Mouse (Mus musculus) frontal cortex, postnatal 14 days (tissue): Measurements from ENCODE around the gene Coq10a.
A peak's percentile ranks its signal among the peaks of the same experiment; 100 is the strongest.
"Not testable (repeated sequence)": the region's sequence is repeated elsewhere in the genome, so short reads cannot be mapped to it uniquely, and the experiment has no call there.

Experiments
- DNase-seq, 2 experiments: peaks; one replicate each; pipeline ENCODE4 v3.0.0; 2022; ENCODE audit warnings: low spot score in 2 of 2

The Coq10a gene

DNA sequence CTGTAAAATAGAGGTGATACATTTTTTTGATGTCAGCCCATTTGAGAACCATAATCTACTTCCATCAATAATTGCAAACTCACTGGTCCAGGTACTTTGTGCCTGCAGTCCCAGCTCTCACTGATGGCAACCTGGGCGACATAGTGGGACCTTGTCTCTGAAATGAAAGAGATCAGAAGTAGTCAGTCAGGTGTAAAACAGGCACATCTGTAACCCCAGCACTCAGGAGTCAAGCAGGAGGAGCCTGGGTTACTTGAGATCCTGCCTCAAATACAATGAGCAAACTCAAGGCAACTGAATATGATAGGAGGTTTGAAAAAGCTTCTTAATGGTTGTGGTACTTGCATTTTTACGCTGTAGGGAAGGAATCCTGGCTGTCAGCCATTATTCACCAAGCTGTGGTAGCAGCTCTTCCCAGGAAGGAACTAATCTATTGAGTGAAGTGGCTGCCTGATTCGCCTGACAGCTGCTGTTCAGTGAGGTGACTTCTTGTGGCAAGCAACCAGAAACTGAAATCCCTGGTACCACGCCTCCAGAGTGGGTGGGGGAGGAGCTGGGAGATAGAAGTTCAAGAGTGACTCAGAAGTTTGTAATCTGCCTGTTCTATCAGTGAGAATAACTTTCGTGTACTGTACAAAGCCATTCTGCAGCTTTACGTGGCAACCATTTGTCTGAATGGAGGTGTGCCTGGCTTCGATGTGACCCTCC, 24.1 kb downstream of the Coq10a start:
- peak; percentile 46 to 55 for DNase-seq

DNA sequence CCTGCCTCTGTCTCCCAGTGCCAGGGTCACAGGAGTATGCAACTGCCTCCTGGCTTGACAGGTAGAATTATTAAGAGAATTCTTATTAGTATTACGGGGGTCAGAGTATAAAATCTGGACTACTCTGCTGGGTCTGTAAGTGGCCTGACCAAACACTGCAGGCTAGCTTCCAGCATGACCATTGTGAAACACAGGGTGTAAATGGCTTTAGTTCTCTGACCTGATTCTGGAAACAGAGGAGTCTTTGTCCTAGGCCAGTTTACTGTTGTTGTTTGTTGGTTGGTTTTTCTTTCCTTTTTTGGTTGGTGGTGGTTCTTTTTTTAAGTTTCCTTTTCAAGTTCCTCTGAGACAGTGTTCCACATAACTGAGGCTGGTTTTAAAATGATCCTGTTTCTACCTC, 25.4 kb downstream of the Coq10a start:
- no peak for DNase-seq

DNA sequence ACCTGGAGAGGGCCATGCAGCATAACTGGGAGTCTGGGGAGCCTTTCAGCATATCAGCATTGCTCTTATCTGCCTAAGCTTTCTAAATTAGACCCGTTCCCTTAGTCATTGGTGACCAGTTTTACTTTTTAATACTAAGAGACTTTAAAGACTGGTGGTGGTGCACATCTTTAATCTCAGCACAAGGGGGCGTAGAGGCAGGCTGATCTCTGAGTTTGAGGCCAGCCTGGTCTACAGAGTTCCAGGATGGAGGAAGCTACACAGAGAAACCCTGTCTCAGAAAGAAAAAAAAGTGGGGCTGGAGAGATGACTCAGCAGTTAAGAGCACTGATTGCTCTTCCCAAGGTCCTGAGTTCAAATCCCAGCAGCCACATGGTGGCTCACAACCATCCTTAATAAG, 28.5 kb downstream of the Coq10a start:
- no peak for DNase-seq

DNA sequence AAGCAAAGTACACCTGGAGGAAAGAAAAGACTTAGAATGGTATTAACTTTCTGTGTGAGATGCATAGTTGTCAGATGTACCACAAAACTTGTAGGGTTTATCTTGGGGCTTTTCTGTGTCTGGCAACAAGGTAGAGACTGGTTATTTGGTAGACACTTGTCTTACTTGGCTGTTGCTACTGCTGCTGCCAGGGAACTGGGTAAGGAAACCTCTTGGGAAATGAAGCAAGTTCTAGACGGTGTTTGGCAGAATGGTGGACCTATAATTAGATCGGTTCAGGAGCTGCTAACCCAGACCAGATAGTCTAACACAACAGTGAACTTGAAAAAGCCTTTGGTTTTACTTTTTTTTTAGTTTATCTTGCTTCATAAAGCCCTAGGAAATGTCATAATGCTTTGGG, 29.8 kb downstream of the Coq10a start:
- no peak for DNase-seq

DNA sequence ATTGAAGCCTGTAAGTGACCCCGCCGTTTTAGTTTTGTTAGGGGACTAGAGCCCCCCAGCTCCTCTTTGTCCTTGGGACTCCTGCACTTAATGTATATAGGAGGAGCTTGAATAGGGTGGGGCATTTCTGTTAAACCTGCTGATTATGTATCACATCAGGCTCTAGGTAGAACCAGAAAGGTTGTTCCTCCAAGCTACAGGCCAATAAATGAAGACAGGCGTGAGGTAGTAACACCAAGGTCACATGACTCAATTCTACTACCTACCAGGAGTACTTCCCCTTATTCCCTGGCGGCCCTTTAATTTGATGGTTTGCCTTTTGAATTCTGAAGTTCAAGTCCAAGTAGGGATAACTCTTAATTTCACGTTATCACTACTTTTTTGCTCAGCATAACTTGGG, 30.4 kb downstream of the Coq10a start:
- no peak for DNase-seq

DNA sequence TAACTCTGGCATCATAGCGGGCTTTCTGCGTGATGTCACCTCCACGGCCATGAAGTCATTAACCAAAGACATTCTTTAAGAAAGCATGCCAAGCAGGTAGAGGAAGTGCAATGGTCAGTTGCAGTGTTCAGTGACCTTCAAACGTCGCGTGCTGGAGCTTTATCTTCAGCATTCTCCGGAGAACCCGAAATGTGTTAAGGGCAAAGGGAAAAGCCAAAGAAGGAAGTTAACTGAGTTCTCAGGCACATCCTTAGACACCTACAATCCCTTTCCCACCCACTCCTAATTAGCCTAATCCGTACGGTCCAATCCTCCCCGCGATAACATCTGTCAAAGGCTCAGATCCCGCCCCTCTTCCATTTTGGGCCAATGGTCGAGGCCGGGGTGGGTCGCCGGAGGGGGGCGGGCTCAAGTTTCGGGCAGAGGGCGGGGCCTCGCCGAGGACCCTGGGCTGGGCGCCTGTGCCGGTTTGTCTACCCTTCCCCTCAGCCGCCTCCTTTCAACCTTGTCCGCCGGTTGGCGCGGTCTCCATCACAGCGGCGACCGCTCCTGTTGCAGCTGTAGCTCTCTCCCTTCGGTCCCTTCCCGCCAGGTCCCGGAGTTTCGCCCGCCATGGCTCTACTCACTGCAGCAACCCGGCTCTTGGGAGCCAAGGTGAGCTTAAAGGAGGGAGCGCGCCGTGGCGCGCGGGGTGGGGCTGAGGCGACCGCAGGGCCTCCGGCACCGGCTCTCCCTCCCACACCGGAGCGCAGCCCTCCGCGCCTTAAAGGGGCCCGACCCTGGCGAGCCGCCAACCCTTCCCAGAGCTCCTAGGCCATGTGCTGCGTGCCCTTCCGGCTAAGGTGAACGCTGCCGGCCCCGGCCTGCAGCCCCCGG, 31.3 kb downstream of the Coq10a start, which contains the start of gene Cs:
Cs (plus strand) TSS at position 429 of the 876 bp plus-strand sequence.
- peak; percentile 91 for DNase-seq

DNA sequence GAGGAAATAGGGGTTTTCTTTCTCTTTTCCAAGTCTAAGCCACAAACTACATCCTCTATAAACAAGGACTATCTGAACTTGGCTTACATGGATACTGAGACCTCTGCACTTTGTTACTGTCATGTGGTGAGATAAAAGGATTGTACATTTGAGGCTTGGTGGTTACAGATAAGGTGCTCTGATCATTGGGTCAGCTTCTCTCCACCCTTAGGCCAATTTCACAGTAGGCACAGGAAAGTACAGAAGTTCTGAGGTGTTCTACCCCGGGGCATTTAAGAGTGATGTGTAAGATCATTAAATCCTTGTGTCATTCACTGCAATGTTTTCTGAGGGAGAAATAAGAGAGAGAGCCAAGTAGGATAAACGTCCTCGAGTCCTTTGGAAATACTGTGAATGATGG, 32.2 kb downstream of the Coq10a start:
- no peak for DNase-seq

DNA sequence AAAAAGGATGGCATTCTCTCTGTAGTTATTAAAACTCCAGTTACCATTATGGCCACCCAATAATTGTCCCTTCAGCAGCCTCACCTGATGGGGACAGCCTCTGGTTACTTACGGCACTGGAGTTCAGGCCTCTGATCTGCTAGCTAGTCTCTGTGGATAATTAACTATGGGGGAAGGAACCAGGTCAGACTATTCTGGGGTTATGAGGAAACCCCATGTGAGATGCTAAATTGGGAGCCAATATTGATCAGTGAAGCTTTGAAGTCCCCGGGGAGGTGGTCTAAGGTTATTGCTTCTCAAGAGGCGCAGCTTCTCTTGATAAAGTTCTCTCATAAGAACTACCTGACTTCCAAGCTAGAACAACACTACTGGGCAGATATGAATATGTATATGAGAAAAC, 32.6 kb downstream of the Coq10a start:
- DNase-seq, result no peak

DNA sequence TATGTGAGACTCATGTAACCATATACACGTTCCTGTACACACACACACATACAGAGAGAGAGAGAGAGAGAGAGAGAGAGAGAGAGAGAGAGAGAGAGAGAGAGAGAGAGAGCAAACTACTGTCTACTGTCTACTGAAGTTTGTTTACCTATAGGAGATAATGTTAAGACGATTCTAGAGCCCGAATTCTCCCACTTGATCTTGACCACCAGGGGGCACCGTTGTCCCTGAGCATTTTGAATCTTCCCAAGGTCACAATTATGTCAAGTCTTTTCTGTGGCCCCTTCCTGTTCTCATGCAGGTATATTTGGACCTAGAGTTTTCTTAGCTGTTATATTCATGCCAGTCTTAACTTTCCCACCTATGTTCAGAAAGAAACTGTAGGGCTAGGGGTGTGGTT, 33.2 kb downstream of the Coq10a start:
- DNase-seq, result peak in 1 of 2 experiments; percentile 58

DNA sequence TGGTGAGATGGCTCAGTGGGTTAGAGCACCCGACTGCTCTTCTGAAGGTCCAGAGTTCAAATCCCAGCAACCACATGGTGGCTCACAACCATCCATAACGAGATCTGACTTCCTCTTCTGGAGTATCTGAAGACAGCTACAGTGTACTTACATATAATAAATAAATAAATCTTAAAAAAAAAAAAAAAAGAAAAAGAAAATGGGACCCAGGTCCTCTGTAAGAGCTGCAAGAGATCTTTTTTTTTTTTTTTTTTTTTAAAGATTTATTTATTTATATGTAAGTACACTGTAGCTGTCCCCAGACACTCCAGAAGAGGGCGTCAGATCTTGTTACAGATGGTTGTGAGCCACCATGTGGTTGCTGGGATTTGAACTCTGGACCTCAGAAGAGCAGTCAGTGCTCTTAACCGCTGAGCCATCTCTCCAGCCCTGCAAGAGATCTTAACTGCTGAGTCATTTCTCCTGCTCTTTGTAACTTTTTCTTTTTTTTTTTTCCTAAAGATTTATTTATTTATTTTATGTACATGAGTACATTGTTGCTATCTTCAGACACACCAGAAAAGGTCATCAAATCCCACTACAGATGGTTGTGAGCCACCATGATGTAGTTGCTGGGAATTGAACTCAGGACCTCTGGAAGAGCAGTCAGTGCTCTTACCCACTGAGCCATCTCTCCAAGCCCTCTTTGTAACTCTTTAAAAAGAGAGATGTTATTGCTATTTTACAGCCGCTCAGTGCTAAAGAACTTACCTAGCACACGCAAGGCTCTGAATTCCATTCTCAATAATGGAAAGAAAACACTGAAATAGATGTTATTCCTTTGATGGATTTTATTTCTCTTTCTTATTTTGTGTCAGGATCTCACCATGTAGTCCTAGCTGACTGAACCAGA, 36.2 kb downstream of the Coq10a start:
- not testable (repeated sequence) for DNase-seq

DNA sequence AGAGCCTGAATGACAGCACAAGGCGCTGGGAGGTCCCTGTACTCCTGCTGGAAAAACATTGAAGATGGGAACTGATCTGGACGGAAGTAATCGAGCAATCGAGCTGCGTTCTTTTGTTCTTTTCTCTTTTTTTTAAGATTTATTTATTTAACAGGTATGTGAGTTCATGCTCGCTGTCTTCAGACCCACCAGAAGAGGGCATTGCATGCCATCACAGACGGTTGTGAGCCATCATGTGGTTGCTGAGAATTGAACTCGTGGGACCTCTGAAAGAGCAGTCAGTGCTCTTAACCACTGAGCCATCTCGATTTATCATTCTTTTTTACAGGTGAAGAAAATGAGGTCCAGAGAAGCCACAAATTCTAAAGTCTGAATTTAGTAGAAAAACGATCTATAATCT, 41.2 kb downstream of the Coq10a start:
- no peak for DNase-seq

DNA sequence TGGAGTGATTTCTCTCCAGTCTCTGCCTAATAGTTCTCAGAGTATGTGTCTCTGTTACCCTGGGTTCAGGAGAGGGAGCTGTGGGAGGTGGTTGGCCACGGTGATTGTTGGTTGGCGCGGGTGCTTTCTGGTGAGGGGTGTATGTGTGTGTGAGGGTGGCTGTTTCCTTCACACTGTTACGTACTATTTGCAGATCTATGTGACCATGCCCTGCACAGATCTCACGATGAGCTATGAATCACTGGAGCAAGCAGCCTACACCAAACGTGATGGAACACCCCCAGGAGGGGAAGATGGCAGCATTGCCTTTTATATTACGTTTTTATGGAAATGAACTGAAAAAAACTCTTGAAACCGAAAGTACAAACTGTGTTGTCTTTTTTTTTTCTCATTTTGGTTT, 42.0 kb downstream of the Coq10a start:
- DNase-seq, result no peak

DNA sequence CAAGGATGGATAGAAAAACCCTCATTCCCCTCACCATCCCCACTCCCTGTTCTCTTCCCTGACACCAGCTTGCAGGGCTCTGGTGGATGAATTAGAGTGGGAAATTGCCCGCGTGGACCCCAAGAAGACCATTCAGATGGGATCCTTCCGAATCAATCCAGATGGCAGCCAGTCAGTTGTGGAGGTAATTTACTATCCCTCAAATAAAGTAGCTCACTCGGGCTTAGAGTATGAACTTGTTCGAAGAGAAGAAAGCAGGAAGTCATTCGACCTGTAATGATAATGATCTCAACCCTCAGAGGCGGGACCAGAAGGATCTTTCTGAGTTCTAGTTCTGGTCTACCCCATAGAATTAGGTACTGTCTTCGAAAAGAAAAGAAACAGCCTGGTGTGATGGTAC, 45.3 kb downstream of the Coq10a start:
- no peak for DNase-seq

DNA sequence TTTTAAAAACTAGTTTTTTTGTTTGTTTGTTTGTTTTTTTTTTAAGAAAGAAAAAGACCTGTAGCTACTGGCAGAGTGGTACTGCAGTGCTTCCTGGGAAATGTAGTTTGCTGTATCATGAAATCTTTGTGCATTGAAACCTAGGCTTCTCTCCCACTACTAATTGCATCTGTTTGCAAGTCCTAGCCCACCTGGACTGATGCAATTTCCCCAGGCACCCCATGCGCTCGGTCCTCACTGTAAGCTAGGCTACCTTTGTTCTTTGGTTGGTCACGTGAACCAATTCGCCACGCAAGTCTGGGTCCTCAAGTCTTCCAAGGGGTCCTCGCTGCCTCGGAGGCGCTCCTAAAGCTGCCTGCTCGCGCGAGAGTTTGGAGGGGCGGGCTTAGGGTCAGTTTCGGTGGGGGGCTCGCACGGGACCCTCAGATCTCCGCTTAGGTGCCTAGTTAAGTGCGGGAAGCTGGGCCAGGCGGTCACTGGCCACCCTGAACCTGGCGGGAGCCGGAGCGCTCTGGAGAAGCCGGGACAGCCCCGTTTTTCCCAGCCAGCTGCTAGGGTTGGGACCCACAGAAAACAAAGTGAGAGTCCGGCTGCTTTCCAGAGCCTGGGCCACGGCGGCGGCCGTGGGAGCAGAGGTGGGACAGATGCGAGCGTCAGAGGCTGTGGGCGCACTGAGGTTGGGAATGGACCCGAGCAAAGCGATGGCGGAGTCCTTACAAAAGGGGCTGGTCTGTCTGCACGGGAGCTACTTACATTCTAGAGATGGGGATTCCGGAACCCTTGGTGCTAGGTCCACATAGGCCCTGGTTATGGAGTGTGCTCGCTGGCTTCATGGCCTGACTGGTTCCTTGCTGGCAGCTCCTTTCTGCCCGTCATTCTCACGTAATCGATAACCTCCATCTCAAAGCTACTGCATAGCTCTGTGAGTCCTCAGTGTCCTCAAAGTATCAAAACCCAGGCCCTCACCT, 46.4 kb downstream of the Coq10a start, which contains the start of gene Cnpy2:
Cnpy2 (plus strand) TSS at position 319 of the 968 bp plus-strand sequence.
- peak; percentile 81 to 83 for DNase-seq

DNA sequence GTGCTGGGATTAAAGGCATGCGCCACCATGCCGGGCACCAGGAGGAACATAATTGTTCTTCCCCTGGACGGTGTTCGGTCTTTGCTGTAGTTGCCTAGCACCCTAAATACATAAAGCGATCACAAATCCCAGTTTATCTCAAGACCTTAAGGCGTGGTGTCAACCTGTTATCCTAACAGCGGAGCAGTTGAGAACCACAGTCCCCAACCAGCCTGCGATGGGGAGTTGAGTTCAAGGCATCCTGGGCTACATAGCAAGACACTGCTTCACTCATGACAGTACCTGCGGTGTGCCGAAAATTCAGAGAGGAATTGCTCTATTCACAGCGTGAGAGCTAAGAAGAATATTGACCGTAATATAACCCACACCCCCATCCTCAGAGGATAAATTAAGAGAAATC, 47.2 kb downstream of the Coq10a start:
- no peak for DNase-seq

DNA sequence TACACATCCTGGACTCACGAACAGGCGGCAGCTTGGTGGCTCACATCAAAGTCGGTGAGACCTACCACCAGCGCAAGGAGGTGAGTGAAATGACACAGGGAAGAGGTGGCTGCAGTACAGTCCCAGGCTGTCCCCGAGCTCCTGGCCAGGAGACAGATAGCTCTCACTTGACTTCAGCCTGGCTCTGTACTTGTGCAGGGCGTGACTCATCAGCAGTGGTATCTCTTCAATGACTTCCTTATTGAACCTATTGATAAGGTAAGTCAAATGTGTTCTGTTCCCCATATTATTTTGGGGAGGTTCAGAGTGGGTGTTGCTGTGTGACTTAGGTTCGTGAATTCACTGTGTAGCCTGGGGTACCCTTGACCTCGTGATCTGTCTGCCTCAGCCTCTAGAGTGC, 53.2 kb downstream of the Coq10a start:
- DNase-seq, result no peak
